Mouse (Mus musculus): ENCODE results near the gene Gadd45g. TPM values are rescaled to one million over a fixed set of nuclear protein-coding genes. Genes with fewer than 3 reads are reported as not detected.
A peak's percentile ranks its signal among the peaks of the same experiment; 100 is the strongest.

The Gadd45g gene
- polyA plus RNA-seq, 1 experiment from 2014 or later = 19.5 TPM

DNA sequence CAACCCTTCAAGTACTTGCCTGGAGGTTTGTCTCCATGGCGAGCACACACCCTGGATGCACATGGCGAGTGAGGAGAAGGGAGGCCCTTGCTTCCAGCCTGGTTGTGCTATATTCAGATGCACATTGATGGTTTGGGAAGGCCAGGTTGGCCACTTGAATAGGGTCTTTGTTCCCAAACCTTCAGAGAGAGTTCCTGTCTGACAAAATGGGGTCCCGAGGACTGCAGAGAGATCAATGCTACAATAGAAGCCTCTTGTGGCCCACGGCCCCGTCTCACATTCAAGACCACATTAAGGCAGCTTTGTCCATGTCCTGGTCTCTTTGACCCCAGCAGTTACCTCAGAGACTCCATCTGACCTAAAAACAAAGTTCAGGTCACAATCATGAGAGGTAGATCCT lies 27.3 kb downstream of the Gadd45g start:
- H3K9me3 ChIP-seq (replicated peaks) = no peaks in the 10 kb centered on the region
- H3K4me1 ChIP-seq (replicated peaks) = no peaks in the 10 kb centered on the region; the same call in 1 of the 2 replicates
- no peaks in the 10 kb centered on the region for H3K27me3 ChIP-seq
- no peak overlapping the region for H3K9ac ChIP-seq
- no peak overlapping the region for H3K4me2 ChIP-seq
- H3K27ac ChIP-seq = no peak overlapping the region
- DNase-seq (no peak), ATAC-seq (ENCODE audit: low read depth) (no peak)
- 67% methylated on average over 5 of the region's 5 CpGs for WGBS (ENCODE audit: insufficient replicate concordance)
- H3K36me3 ChIP-seq = no peaks in the 10 kb centered on the region
- H3K4me3 ChIP-seq (replicated peaks) = no peak overlapping the region

DNA sequence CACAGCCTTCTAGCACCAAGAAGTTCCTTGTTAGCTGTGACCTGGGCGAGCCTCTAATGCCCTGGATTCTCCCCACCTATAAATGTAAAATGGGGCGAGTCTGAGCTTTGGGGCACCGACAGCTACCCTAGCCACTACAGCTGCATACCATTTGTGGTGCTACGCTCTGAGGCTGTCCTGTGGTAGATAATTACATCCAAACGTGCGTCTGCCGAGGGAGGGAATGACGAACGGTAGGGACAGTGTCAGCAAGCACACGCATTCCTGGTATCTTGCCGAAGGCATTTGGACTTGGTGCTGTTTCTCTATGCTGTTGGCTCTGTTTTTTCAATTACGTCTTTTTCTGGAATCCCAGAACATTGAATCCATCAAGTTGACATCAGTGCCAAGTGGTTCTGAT lies 29.7 kb downstream of the Gadd45g start:
- Histone ChIP-seq H3K9me3 (replicated peaks) (no peaks in the 10 kb centered on the region), H3K4me1 (replicated peaks) (peaks cover 8% of the 10 kb centered on the region), H3K4me3 (replicated peaks) (no peak overlapping the region), H3K9ac (no peak overlapping the region), H3K4me2 (no peak overlapping the region), H3K36me3 (no peaks in the 10 kb centered on the region), H3K27me3 (no peaks in the 10 kb centered on the region), H3K27ac (no peak overlapping the region)
- ATAC-seq (ENCODE audit: low read depth) = no peak
- 68% methylated on average over 12 of the region's 12 CpGs for WGBS (ENCODE audit: insufficient replicate concordance)
- DNase-seq = no peak

DNA sequence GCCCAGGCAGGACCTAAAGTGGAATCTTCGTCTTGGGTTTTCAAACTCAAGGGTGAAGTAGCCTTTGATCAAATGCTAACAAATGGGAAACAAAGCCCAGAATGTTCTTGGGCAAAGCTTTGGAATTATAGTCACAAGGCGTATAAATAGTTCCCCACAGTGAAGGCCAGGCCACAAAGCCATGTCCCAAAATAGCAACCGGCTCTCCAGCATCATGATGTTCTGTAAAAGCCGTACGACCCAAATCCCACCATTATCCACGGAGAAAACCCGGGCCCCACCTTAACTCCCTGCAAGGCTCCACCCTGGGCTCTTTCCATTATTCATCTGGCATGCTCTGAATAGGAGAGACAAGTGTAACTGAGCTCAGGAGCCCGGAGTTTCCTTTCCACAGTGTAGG lies 32.3 kb downstream of the Gadd45g start:
- WGBS (ENCODE audit: insufficient replicate concordance) = 41% methylated on average over 8 of the region's 8 CpGs
- peaks cover 27% of the 10 kb centered on the region for H3K4me1 ChIP-seq (replicated peaks)
- H3K36me3 ChIP-seq = no peaks in the 10 kb centered on the region
- H3K27ac ChIP-seq = no peak overlapping the region
- ATAC-seq (ENCODE audit: low read depth) (no peak), DNase-seq (no peak)
- no peak overlapping the region for H3K4me3 ChIP-seq (replicated peaks)
- H3K9me3 ChIP-seq (replicated peaks) = no peaks in the 10 kb centered on the region
- H3K27me3 ChIP-seq = no peaks in the 10 kb centered on the region
- no peak overlapping the region for H3K9ac ChIP-seq
- no peak overlapping the region for H3K4me2 ChIP-seq

DNA sequence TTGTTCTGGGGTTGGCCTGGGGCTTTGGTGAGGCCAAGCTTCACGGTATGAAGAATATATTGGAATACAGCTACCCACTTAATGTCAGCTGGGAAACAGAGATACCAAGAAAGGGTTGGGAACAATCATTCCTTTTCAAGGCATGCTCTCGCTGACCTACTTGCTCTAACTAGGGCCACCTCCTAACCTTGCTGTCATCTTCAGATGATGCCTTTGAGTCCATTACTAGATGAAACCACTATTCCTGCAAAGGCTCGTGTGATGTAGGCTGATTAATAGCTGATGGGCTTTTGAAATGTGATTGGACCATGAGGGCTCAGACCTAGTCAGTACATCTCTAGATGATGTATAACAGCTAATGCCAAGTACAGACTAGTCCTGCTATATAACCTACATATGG lies 33.1 kb downstream of the Gadd45g start:
- 52% methylated on average over 3 of the region's 3 CpGs for WGBS (ENCODE audit: insufficient replicate concordance)
- H3K27ac ChIP-seq = no peak overlapping the region

DNA sequence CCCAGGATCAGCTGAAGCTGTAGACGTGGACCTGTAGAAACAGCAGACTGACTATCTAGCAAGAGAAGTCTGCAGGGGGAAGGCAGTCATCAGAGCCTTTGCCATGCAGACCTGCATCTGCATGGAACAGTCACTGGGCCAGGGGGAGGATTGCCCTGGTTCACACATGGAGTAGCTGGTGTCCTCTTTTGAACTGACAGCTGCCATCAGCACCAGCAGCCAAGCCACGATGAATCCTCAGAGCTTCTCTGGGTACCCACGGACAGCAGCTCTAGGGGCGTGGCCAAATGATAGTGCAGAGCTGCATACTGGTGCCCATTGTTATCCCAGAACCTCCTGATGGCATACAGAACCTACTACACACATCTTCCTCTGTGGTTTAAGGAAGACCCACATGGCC lies 33.5 kb downstream of the Gadd45g start:
- Histone ChIP-seq H3K4me3 (replicated peaks) (no peak overlapping the region), H3K36me3 (no peaks in the 10 kb centered on the region), H3K4me2 (no peak overlapping the region), H3K27me3 (no peaks in the 10 kb centered on the region), H3K9me3 (replicated peaks) (no peaks in the 10 kb centered on the region), H3K4me1 (replicated peaks) (peaks cover 36% of the 10 kb centered on the region), H3K9ac (no peak overlapping the region), H3K27ac (no peak overlapping the region)
- ATAC-seq (ENCODE audit: low read depth) = no peak
- 45% methylated on average over 4 of the region's 4 CpGs for WGBS (ENCODE audit: insufficient replicate concordance)
- DNase-seq = no peak

More for the DNA sequence above, 33.1 kb downstream of the Gadd45g start:
- Histone ChIP-seq H3K9ac (no peak overlapping the region), H3K4me1 (replicated peaks) (peaks cover 35% of the 10 kb centered on the region), H3K4me2 (no peak overlapping the region), H3K27me3 (no peaks in the 10 kb centered on the region), H3K4me3 (replicated peaks) (no peak overlapping the region), H3K9me3 (replicated peaks) (no peaks in the 10 kb centered on the region), H3K36me3 (no peaks in the 10 kb centered on the region)
- no peak for DNase-seq
- ATAC-seq (ENCODE audit: low read depth) = no peak

DNA sequence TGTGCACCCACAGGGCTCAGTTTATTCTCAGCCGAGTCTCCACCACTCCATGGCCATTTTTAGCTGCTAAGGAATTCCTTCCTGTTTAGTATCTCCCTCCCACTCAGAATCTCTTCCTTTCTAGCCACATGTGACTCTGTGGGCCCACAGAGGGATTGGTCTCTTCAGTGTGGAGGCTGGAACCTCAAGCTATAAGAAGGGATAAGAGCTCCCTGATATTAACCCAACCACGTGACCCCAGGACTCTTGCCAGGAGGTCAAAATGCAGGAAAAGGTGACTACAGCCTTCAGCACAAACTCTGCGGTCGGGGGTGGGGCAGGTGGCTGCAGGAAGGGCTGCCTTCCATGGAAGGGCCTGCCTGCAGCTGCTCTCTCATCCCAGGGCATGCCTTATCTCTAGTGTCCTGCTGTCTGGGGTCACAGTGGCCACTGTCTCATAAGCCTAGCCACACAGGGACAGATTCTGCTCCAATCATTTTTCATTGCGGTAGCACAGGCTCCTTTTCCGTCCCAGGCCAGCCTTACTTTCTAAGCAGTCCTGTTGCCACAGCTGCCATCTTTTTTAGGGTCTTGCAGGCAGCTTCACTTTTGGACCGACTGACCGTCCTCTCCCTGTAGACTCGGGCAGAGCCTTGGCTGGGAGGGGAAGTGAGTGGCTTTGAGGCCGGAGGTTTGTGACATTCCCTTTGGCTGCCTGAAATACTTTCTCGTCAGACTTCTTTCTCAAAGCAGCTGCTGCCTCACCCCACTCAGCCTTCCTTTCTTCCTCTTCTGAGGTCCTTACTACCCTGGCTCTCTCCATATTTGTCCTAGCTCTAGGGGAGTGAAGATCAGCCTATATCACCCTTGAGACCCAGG lies 35.0 kb downstream of the Gadd45g start:
- 9% methylated on average over 11 of the region's 11 CpGs for WGBS (ENCODE audit: insufficient replicate concordance)
- peak; percentile 27 for DNase-seq
- Histone ChIP-seq H3K27ac (no peak overlapping the region), H3K4me3 (replicated peaks) (no peak overlapping the region), H3K9me3 (replicated peaks) (no peaks in the 10 kb centered on the region), H3K4me1 (replicated peaks) (peaks cover 46% of the 10 kb centered on the region), H3K36me3 (no peaks in the 10 kb centered on the region), H3K4me2 (0 out of 2 replicates have a peak overlapping the region, but pooled peaks have one; percentile 6), H3K9ac (no peak overlapping the region), H3K27me3 (no peaks in the 10 kb centered on the region)
- peak; percentile 47; the same call in 1 of the 2 replicates for ATAC-seq (ENCODE audit: low read depth)

DNA sequence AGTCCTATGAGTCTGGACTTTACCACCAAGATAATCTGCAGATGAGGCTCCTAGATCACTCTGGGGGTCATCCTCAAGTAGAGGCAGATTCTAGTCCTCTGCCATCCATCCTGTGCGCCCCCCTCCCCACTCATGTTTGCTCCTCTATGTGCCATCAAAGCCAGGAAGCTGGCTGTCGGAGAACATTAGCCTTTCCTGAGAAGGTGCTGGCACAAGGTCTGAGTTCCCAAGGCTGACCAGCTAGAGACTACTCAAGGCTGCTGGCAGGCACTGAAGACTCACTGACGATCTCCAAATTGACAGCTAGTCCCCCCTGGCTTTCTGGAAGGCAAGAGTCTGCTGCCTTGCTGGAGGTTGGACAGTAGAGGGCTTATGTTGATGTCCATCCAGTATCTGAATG lies 35.7 kb downstream of the Gadd45g start:
- no peaks in the 10 kb centered on the region for H3K9me3 ChIP-seq (replicated peaks)
- H3K4me3 ChIP-seq (replicated peaks) = no peak overlapping the region
- no peaks in the 10 kb centered on the region for H3K27me3 ChIP-seq
- DNase-seq (no peak), ATAC-seq (ENCODE audit: low read depth) (no peak)
- H3K9ac ChIP-seq = no peak overlapping the region
- H3K4me1 ChIP-seq (replicated peaks) = peaks cover 47% of the 10 kb centered on the region
- WGBS (ENCODE audit: insufficient replicate concordance) = 49% methylated on average over 3 of the region's 3 CpGs
- H3K36me3 ChIP-seq = no peaks in the 10 kb centered on the region
- H3K4me2 ChIP-seq = no peak overlapping the region
- no peak overlapping the region for H3K27ac ChIP-seq

DNA sequence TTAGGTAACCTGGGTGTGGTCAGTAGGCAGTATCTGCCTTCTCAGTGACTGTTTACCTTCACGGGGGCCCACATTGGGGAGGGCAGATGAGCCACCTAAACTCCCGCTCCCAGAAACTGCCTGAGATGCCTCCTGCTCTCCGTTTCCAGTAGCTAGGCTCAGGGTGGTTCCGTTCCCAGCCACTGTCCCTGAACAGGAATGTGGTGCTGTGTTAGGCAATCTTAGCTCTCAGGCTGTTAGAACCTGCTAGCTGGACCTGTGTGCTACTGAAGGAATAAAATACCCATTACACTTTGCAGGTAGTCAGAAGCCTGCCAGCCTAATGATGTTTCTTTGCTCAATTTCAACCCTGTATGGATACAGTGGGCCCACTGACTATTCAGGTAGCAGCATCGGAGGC lies 37.8 kb downstream of the Gadd45g start:
- Histone ChIP-seq H3K9me3 (replicated peaks) (no peaks in the 10 kb centered on the region), H3K4me3 (replicated peaks) (no peak overlapping the region), H3K27ac (no peak overlapping the region), H3K9ac (peak overlapping the region; percentile 10; the same call in 1 of the 2 replicates), H3K36me3 (no peaks in the 10 kb centered on the region), H3K4me1 (replicated peaks) (peaks cover 44% of the 10 kb centered on the region), H3K4me2 (no peak overlapping the region), H3K27me3 (peaks cover 4% of the 10 kb centered on the region; the same call in 1 of the 2 replicates)
- DNase-seq (no peak), ATAC-seq (ENCODE audit: low read depth) (0 out of 2 replicates have a peak, but pooled peaks have one; percentile 25)
- WGBS (ENCODE audit: insufficient replicate concordance) = 59% methylated on average over 5 of the region's 5 CpGs

DNA sequence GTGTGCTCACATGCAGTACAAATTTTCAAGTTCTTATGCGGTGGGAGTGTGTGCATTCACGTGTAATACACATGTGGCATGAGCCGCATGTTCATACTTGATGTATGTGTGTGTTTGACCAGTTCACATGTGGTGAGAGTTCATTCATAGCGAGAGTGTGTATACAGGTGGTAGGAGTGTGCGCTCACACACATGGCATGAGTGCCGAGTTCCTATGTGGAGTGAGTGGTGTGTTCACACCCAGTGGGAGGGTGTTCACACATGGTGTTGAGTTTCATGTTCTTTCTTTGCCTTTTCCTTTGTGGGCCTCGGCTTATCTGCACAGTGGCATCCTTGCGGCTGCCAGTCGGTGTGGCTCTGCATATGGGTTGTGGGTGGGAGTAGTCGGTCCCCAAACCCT lies 39.1 kb downstream of the Gadd45g start:
- ATAC-seq (ENCODE audit: low read depth) = no peak
- DNase-seq = no peak
- 63% methylated on average over 10 of the region's 10 CpGs for WGBS (ENCODE audit: insufficient replicate concordance)
- no peak overlapping the region for H3K4me3 ChIP-seq (replicated peaks)
- no peak overlapping the region for H3K4me2 ChIP-seq
- no peak overlapping the region for H3K27ac ChIP-seq
- H3K4me1 ChIP-seq (replicated peaks) = peaks cover 44% of the 10 kb centered on the region
- no peaks in the 10 kb centered on the region for H3K9me3 ChIP-seq (replicated peaks)
- no peaks in the 10 kb centered on the region for H3K36me3 ChIP-seq
- H3K27me3 ChIP-seq = peaks cover 4% of the 10 kb centered on the region; the same call in 1 of the 2 replicates
- no peak overlapping the region for H3K9ac ChIP-seq

DNA sequence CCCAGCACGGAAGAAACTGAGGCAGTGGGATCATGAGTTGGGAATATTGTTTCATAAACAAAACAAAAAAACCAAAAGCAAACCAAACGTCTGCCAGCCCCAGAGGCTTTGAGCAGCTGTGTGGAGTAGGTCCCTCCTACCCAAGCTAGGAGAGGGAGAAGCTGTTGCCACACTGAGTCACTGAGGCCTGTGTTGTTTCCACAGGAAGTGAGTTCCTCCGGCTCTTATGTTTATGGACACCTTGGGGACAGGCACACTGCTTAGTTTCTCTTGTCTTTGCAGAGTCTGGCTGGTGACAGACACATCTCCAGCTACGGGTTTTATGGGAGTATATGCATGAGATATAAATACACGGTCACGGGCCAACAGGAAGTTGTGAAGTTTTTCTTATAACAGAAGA lies 39.6 kb downstream of the Gadd45g start:
- H3K27ac ChIP-seq = no peak overlapping the region
- ATAC-seq (ENCODE audit: low read depth) (no peak), DNase-seq (no peak)
- no peak overlapping the region for H3K9ac ChIP-seq
- H3K36me3 ChIP-seq = no peaks in the 10 kb centered on the region
- no peak overlapping the region for H3K4me2 ChIP-seq
- no peaks in the 10 kb centered on the region for H3K9me3 ChIP-seq (replicated peaks)
- 41% methylated on average over 6 of the region's 6 CpGs for WGBS (ENCODE audit: insufficient replicate concordance)
- H3K4me3 ChIP-seq (replicated peaks) = no peak overlapping the region
- peaks cover 4% of the 10 kb centered on the region; the same call in 1 of the 2 replicates for H3K27me3 ChIP-seq
- peaks cover 40% of the 10 kb centered on the region for H3K4me1 ChIP-seq (replicated peaks)

DNA sequence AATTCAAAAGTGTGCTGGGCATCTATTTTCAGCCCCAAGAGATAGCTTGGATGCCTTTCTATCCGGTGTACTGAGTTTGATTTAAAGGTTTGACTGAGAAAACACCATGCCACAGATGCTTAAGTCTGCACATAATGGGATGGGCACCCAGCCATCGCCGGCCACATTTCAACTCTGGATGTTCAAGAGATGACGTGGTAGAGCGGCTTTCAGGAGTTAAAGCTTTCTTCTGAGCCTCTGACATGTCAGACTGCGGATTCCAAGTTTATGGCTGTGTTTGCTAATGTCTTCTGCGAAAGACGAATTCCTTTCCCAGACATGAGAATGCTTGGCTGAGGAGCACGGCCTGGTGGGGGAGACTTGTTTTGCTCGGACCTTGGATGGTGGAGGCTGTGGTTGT lies 40.2 kb downstream of the Gadd45g start:
- H3K9me3 ChIP-seq (replicated peaks) = no peaks in the 10 kb centered on the region
- H3K4me1 ChIP-seq (replicated peaks) = peaks cover 39% of the 10 kb centered on the region
- H3K27me3 ChIP-seq = peaks cover 4% of the 10 kb centered on the region; the same call in 1 of the 2 replicates
- WGBS (ENCODE audit: insufficient replicate concordance) = 67% methylated on average over 10 of the region's 10 CpGs
- no peak overlapping the region for H3K4me3 ChIP-seq (replicated peaks)
- no peak overlapping the region for H3K27ac ChIP-seq
- H3K4me2 ChIP-seq = no peak overlapping the region
- H3K9ac ChIP-seq = no peak overlapping the region
- ATAC-seq (ENCODE audit: low read depth) (no peak), DNase-seq (no peak)
- no peaks in the 10 kb centered on the region for H3K36me3 ChIP-seq

DNA sequence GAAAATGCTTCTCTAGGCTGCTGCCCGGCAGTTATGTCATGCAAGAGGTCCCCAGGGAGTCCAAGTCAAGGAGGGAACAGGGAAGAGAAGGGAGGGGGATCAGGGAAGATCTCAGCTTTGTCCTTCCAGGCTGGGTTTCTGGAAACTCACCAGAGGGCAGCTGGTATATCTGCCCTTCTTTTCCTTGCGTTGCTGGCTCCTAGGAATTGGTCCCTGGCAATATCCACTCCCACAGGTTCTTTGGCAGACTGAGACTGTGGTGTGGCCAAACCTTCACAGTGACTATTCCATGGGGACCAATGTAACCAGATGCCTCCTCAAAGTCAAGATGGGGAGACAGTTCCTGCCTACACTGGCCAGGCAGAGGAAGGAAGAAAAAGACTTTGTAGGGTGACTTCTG lies 41.9 kb downstream of the Gadd45g start:
- DNase-seq = no peak
- WGBS (ENCODE audit: insufficient replicate concordance) = 70% methylated on average over 2 of the region's 2 CpGs

More for the DNA sequence above, 41.9 kb downstream of the Gadd45g start:
- Histone ChIP-seq H3K9ac (no peak overlapping the region), H3K4me2 (no peak overlapping the region), H3K4me1 (replicated peaks) (peaks cover 36% of the 10 kb centered on the region), H3K27me3 (peaks cover 4% of the 10 kb centered on the region; the same call in 1 of the 2 replicates), H3K4me3 (replicated peaks) (no peak overlapping the region), H3K36me3 (no peaks in the 10 kb centered on the region), H3K27ac (no peak overlapping the region), H3K9me3 (replicated peaks) (no peaks in the 10 kb centered on the region)
- ATAC-seq (ENCODE audit: low read depth) = no peak
